Mouse (Mus musculus): ENCODE measurements around the gene Tmem150a.
A peak's percentile ranks its signal among the peaks of the same experiment; 100 is the strongest.

The Tmem150a gene

GRCm38 (mm10) chr6:72374820-72375563 lies 19.7 kb downstream of the Tmem150a start:
- no peak for DNase-seq

- no peak for DNase-seq
Observed at GRCm38 (mm10) chr6:72378510-72379234, 23.4 kb downstream of the Tmem150a start.

GRCm38 (mm10) chr6:72379377-72380130 lies 24.3 kb downstream of the Tmem150a start:
- no peak for DNase-seq

GRCm38 (mm10) chr6:72380131-72380770 lies 25.0 kb downstream of the Tmem150a start, which contains the start of gene Vamp5:
Gene Vamp5, minus strand, starts transcription at chr6:72380468.
- peak; percentile 95 for DNase-seq

- DNase-seq: no peak
Observed at GRCm38 (mm10) chr6:72382494-72382893, 27.2 kb downstream of the Tmem150a start.

- no peak for DNase-seq
Observed at GRCm38 (mm10) chr6:72383142-72383820, 28.0 kb downstream of the Tmem150a start.

- DNase-seq: no peak
Observed at GRCm38 (mm10) chr6:72383952-72384351, 28.7 kb downstream of the Tmem150a start.

GRCm38 (mm10) chr6:72385258-72385657 lies 30.0 kb downstream of the Tmem150a start:
- no peak for DNase-seq

- no peak for DNase-seq
Observed at GRCm38 (mm10) chr6:72386561-72386960, 31.3 kb downstream of the Tmem150a start.

GRCm38 (mm10) chr6:72387816-72388215 lies 32.6 kb downstream of the Tmem150a start:
- DNase-seq: no peak

- no peak for DNase-seq
Observed at GRCm38 (mm10) chr6:72388266-72388665, 33.0 kb downstream of the Tmem150a start.

- DNase-seq: no peak
Observed at GRCm38 (mm10) chr6:72388791-72389329, 33.6 kb downstream of the Tmem150a start.

- DNase-seq: no peak
Observed at GRCm38 (mm10) chr6:72389471-72389940, 34.3 kb downstream of the Tmem150a start.

- DNase-seq: peak; percentile 77
Observed at GRCm38 (mm10) chr6:72389941-72390771, 34.9 kb downstream of the Tmem150a start, which contains the start of gene Vamp8. Gene Vamp8, minus strand, starts transcription at chr6:72390703.

GRCm38 (mm10) chr6:72390795-72391521 lies 35.7 kb downstream of the Tmem150a start:
- DNase-seq: peak; percentile 32

GRCm38 (mm10) chr6:72392341-72392740 lies 37.1 kb downstream of the Tmem150a start:
- no peak for DNase-seq

- DNase-seq: no peak
Observed at GRCm38 (mm10) chr6:72396837-72397251, 41.6 kb downstream of the Tmem150a start.

- DNase-seq: no peak
Observed at GRCm38 (mm10) chr6:72399967-72400366, 44.7 kb downstream of the Tmem150a start.

GRCm38 (mm10) chr6:72401875-72402274 lies 46.6 kb downstream of the Tmem150a start:
- peak; percentile 87 for DNase-seq

- DNase-seq: no peak
Observed at GRCm38 (mm10) chr6:72405356-72405755, 50.1 kb downstream of the Tmem150a start.

Data from thymus, postnatal 4 days (tissue).